Mouse (Mus musculus) right cerebral cortex, postnatal 25 days (tissue): ENCODE results near the gene Fam53b.
A peak's percentile ranks its signal among the peaks of the same experiment; 100 is the strongest.

Experiments used
- DNase-seq: peaks from one replicate; pipeline ENCODE4 v3.0.0; 2022

The Fam53b gene

DNA sequence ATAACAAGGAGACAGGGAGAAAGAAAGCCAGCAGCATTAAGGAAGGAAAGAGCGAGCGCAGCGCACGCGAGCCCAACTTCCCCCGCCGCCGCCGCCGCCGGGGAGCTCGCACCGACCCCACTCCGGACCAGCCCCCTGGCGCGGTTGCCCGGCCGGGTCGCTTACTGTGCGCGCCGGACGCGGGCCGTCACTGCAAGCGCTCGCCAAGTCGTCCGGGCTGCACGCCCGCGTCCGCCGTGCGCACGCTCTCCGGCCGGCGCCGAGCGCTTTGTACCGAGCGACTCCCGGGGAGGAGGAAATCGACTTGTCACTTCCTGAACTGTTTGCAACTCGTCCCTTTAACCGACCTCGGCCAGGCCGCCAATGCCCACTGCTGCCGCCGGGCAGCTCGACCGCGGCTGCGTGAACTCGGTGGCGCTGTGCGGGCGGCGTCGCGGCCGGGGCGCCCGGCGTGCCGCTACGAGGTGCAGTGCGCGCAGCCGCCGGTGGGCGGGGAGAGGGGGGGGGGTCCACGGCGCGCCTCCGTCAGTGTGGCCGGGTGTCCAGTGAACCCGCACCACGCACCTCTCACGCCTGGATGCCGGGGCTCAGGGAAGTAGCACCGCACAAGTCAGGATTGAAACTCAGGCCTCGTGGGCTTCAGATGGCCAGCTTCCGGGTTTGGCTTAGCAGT, at the start of gene Fam53b:
TSS of gene Fam53b (minus strand) at position 471 of the 673 bp plus-strand sequence.
- peak; percentile 82 for DNase-seq

DNA sequence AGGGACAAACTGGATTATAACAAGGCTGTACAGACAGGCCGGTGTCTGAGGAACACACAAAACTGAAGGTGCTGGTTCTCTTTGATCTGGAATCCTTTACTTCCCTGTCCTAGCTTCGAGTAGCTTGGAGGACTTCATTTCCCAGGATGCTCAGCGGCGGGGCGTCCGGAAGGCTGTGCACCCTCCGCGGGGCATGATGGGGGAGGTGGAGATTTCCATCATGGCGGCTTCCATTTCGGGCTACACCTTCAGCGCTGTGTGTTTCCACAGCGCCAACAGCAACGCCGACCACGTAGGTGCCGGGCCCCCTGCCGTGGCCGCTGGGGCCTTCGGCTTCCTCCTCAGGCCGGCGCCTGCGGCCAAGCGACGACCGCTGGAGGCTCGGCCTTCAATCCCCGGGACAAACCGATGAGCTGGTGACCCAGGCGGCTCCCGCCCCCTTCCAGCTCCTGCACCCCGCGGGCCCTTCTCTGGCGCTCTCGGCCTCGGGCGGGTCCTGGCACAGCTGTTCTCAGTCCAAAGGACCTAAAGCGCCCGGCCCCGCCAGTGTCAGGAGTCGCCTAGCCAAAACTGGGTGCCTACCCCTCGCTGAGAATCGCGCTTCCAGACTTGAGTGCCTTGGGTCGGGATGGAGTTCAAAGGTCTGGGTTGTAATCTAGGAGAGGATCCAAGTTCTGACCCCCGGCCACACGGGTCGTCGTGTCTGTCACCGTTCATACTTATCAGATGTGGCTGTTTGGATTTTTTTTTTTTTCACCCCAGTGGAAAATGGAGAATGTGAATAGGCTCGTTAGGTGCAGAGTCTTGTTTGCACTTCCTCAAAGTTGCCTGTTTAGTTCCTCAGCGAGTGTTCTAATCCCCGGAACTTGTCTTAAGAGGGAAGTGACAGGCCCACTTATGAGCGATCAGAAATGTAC, 45.6 kb upstream of the Fam53b start, which contains the start of gene Abraxas2:
TSS of gene Abraxas2 (plus strand) at position 184 of the 917 bp plus-strand sequence.
- peak; percentile 90 for DNase-seq

DNA sequence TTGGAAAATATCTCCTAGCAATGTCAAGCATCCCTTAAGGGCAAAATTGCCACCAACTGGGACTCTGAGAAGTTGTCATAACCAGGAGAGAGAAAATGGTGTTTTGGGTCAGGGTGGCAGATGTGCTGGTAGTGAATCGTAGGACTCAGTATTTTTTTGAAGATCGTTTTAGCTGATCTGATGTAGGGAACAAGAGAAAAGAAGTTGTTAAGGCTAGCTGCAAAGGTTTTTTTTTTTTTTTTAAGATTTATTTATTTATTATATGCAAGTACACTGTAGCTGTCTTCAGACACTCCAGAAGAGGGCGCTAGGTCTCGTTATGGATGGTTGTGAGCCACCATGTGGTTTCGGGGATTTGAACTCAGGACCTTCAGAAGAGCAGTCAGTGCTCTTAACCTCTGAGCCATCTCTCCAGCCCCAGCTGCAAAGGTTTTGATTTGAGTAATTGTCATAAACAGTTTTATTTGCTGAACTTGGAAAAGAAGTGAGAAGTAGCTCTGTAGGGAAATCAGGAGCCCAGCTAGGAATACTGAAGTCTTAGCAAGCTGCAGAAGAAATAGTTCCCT, 44.4 kb upstream of the Fam53b start:
- no peak for DNase-seq

DNA sequence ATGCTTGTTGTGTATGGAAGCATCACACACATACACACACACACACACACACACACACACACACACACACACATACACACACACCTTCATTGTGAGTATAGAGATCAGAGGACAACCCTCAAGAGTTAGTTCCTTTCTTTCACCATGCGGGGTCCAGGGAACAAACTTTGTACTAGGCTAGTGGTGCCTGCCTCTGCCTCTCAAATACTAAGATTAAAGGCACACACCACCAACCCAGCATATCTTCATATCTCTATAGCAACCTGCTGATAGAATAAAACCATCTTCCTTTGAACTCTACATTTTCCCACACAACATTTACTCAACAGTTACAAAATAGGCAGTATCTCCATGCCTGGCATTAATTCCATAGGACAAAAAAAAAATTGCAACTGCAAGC, 42.4 kb upstream of the Fam53b start:
- no peak for DNase-seq

DNA sequence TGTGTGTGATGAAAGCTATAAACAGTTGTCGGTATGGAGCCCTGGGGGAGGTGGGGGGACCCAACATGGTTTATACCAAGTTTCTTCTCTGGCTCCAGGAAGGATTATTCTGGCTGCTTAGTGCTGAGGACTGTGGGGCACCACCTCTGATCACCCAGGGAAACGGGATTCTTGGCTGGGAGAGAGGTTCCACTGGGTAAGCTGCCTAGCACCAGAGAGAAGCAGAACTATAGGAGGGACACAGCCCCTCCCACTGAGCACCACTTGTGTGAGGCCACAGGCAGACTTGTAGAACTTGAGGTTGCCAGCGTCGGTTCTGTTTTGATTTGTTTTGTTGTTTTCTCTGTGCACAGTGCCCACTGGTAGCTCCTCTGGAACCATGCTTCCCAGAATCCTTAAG, 40.3 kb upstream of the Fam53b start:
- DNase-seq: no peak

DNA sequence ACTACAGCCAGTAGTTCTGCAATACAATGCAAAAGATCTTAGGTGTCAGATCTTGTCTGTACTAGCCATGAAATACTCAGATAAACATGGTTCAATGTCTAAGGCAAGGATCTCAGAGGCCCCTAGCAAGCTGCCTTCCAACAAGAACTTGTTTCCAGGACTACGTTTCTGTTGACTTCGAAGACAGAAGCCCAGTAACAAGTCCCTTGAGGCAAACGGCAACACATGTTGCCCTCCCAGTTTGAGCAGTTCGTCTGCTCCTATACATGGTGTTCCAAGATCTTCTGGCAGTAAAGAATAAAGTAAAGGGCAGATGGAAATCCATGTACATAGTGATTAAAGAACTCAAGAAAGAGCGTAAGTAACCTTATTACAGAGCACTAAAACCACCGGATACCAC, 39.7 kb upstream of the Fam53b start:
- no peak for DNase-seq

DNA sequence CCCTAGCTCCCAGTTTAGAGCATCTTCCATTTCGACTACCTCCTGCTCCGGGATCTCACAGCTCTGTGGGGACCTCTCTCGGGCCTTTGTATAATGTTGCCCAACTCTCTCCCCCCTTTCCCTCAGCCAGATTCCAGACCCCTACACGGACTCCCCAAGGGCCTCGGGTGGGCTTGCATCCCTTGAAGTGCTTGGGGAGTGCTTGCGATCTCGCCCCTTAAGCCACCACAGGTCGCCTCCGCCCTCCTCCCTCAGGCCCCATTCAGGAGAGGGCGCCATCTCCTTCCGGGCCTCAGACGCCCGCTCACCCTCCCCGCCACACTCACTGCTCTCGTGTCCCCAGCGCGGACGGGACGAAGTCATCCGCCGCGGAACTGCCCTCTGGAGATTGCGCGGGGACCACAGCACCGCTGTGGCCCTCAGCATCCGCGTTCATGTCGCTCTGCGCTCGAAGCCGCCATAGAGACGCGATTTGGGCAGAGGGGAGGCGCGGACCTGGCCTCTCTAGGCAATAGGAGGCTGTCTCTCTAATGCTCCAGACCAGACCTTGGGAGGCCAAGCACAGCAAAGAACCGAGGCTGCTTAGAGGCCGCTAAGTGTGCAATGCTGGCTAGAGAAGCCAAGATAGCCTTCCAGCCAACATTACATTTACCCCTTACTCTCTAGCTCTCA, 38.6 kb upstream of the Fam53b start, which contains the start of gene Eef1akmt2:
TSS of gene Eef1akmt2 (minus strand) at position 501 of the 672 bp plus-strand sequence.
- DNase-seq: peak; percentile 86

DNA sequence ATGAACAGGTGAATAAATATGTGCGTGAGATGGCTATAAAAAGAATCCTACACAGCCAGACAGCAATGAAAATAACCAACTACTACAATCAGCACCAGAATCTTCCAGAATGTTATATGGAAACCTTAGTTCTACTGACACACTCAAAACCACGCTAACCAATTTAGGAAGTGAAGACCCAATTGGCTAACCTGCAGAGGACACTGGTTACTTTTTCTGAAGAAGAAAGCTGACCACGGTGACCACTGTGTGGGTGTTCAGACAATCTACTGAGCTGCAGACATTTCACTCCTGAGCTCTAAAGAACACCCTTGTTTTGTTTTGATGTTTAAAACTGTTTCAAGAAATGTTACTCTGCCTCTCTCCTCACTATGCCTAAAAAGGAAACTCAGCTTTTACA, 29.5 kb upstream of the Fam53b start:
- no peak for DNase-seq

DNA sequence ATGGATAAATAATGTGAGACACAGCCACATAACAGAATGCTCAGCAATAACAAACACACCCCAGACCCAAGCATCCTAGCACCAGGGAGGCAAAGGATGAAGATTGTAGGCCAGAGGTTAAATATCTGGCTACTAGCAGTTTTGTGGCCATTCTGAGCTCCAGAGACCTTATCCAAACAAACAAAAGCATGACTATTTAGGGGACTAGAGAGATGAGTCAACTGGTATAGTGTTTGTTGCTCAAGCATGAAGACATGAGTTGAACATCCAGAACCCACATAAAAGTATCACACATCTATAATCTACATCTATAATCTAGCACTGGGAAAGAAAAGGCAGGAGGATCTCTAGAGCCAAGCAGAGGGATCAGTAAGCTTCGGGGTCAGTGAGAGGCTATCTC, 28.8 kb upstream of the Fam53b start:
- no peak for DNase-seq

DNA sequence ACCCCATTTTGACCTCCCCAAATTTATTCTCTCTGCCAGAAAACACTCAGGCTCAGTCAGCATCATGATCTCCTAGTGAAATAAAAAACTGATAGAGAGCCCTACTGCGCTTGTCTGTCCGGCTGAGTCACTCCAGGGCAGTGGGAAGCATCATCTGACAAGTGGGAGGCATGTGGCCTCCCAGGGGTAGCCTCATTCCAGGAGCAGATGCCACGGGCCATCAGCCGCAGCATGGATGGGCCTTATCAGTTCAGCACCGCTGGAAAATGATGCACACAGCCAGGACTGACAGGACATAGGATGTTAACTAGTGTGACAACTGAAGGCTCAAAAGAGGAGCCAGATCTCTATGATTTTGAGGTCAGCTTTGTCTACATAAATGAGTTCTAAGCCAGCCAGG, 27.6 kb upstream of the Fam53b start:
- no peak for DNase-seq

DNA sequence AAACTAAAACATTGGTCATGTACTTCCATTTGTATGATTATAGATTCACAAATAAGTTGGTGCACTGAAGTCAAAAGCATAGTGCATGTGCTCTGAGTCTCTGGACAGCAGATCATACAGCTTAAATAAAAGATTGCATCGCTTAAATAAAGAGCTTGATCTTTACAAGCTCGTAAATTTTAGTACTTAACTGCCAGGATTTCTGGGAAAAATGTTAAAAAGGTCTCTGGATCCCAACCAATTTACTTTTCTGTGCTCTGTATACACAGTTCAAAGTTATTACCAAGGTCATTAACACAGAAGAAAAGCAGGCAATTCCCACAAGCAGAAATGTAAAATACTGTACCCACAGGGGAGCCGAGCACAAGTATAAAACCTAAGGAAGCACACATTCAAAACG, 17.3 kb upstream of the Fam53b start:
- no peak for DNase-seq

DNA sequence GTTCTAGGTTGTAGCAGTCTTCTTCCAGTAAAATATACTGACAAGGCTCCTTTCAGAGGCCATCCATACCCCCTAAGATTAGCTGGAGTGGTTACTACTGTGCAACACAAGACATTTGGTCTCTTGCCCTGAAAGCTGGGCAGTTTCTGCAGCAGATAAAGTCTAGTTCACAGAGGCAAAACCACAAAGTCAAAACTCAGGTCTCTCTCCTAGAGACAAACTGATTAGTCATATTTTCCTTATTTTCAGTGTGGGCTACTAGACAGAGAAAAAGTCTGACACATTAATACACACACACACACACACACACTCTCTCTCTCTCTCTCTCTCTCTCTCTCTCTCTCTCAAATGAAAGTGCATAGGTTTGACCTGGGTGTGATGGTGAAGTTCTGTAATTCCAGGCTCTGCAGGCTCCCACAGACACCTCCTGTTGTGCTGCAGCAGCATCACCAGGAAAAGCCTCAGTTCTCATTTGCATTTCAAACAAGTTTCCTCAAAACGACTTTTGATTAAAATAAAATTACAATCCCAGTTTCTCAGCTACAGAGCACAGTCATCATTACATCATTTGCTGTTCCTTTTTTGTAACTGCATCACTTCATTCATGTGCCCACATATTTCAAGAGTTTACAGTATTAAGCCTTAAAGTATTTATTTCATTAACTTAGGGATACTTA, 10.8 kb upstream of the Fam53b start:
- DNase-seq: no peak

DNA sequence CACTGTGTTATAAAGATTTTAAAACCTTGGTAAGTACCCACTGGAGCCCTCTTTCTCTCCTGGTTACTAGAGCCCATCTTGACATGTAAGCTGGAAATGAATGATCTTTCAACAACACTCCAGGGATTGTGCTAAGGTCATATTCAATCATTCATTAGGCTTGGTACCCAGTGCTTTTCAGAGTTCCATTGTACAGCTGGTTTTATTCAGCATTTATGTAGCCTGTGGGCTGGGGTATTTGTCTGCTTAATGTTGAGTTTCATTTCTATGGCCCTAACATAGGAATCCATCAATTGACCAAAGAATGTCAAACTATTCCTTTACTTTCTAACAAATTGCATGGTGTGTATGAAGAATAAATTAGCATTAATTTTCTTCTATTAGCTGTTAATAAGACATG, 10.1 kb upstream of the Fam53b start:
- no peak for DNase-seq

DNA sequence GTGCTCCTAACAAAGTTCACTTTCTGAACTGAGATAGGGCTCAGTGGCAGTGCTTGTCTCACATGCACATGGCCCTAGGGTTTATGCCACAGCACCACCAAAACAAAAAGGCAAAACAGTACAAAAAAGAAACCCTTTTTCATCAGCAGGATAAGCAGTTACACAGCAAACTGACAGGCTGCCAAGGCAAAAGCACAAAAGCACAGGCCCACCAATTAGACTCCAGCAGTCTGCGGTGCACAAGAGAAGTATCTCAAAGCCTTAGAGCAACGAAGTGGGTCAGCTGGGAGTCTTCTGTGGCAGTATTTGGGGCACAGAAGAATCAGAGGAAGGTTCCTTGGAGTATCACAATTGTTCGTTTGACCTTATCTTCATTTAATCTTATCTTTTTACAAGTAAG, 7.0 kb upstream of the Fam53b start:
- no peak for DNase-seq

DNA sequence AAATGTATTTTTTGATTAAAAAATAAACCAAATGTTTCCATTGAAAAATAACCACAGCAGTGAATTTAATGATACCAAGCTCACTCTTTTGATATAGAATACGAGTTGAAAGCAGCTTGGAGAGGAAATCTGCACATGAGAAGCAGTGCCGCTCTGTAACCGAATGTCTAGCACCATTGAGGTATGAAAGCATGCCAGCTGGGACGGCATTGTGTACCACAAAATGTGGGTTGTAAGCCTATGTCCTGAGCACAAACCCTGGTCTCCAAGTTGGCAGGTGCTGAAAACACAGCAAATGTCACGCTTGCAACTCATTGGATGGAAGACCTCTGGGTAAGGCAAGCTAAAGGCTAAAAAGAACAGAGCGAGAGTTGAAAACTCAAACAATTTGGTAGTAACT, 3.4 kb upstream of the Fam53b start:
- DNase-seq: no peak

DNA sequence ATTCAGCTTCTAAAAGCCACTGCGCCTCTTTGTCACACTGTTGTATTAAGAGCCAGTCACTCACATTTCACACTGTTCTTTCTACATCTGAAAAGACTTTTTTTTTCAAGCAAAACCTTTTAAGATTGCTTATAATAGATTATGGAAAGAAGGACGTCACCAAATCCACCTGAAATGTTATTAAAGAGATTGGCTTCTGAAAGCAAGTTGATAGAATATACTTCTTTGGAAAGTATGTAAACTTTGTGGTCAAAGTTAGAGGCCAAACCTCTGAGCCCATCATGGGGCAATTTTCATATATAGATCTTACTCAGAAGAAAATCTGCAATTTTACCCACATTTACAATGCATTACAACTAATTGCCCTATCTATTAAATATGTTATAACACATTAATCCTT, 2.8 kb upstream of the Fam53b start:
- no peak for DNase-seq

DNA sequence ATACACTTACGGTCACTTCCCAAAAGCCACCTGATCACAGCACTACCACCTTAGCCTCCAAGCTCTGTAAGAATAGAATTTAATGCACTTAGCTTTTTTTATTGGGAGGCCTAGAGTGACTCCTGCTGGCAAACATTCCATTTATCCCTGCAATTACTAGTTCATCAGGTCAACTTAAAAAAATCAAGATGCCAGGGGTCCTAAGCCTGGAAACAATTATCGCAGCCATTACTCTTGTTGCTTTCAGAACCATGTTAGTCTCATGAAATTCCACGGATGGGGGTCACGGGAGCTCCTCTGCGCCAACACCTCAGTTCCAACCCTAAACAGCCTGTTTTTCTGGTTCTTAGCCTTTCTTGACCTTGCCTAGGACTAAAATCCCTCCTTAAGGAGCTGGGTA, 1.4 kb upstream of the Fam53b start:
- DNase-seq: no peak

DNA sequence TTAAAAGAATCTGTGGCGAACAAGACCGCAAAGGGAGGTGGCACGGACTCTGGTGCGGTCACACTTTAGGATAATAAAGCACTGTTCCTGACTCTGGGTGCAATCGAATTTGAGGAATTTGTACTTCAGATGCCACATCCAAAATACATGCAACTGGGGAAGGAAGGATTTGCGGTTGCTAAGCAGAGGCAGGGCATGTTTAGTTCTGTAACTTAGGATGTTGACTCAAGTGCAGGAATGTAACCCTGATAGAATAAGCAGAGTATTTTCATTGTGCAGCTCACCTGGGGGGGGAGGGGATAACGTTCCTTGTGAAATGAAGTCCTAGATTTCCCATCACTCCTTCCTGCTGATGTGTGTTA, 384 bp upstream of the Fam53b start:
- DNase-seq: no peak

DNA sequence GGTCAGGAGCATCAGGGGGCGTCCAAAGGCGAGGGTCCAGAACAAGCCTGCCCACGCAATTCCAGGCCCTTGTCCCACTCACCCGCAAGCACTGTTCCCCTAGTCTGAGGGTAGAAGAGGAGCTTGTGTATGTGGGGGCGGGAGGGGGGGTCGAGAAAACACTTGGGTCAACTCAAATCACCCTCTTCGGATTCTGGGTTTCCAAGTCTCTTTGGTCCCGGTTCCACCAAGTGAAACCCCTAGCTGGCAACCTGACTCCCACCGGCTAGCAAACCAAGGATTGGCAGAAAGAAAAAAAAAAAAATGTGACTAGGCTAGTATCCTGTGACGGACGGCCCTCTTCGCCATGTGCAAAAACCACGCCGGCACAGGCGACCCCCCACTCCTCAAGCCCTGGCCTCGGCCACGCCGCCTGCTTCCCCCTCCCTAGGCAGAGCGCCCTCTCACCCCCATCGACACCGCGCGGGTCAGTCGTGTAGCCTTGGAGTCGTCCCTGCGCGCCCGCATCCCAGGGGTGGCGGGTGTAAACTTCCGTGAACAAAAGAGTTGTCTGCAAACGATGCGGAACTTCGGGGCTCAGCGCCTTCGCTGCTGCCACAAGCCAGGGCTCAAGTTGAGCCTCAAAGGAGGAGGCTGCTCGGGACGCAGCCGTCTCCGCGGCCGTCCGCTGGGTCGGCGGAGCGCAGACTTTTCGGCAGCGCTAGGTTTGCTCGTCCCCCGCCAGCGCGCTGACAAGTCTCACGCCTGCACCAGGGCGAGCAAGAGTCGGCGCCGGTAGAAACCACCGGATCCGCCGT, 869 bp downstream of the Fam53b start:
- DNase-seq: peak; percentile 58

DNA sequence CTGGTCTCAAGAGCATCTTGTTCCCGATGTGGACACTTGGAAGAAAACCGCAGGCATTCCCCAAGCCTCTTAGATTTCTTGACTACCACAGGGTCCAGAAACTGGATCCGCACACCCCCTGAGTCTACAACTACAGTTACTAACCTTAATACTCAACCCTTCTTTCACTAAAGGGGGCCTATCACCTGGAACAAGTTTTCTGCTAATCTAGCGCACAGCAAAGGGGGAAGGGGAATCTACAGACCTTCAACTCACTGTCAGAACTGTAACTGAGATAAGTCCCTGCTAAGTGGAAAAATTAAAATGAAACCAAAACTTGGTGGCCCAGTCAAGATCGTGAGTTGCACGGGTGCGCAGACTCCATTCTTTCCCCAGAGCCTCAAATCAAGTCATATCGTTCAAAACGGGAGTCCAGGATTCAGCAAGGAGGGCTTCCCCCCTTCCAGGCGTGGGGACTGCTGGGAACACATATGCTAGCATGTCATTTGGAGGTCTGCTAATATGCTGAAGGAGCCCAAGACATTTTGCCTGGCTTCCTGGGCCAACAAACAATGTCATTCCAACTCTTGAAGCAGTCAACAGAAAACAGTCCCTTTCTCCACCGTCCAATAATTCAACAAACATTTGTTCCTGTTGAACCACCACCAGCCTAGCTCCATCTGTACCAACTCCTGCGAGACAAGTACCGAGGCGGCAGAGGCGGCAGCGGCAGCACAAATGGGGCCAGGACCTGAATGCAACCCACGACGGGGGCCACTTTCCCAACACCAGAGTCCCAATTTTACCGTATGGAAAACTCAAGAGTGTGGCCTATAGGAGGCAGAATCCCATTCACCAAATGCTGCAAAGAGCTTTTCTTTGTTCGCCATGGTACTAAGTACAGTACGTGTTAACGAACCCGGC, 1.7 kb downstream of the Fam53b start:
- no peak for DNase-seq

DNA sequence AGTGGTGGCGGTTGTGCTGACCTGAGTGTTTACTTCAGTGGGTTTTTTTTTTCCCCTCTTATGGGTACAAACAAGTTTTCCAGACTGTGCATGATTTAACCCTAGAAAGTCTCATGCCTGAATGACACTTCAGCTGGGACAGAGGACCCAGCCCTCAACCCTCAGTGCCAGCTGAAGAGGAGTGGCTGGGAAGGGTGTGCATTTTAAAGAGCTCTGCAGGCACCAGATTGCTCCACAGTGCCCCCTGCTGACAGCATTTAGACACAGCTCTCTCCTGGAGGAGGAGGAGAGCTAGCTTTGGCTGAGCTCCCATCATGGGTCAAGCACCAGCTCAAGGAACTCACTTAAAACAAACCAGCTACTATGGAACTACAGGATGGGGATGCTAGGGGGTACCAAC, 2.8 kb downstream of the Fam53b start:
- peak; percentile 85 for DNase-seq
